ENCODE assay signal across 7 mouse cellular contexts in genomic region chr13:112659986-112660573, GRCm38 (mm10). TPM values are rescaled to one million over a fixed set of nuclear protein-coding genes. Genes with fewer than 3 reads are reported as not detected.
DNase-seq lines count a peak whose midpoint lies in the region; ATAC-seq and TF ChIP-seq lines count a peak whose summit lies in the region.

No protein-coding gene starts in this region.

- H3K4me3 ChIP-seq in lung, embryonic 16.5 days (ENCODE audit: low read length) = peak overlapping the region; percentile 89
- peak overlapping the region; percentile 84 for H3K4me3 ChIP-seq in forebrain, embryonic 10.5 days
- H3K4me3 ChIP-seq in limb, embryonic 11.5 days (ENCODE audit: low read depth, low read length) = peak overlapping the region; percentile 54
- peak overlapping the region; percentile 67 for H3K4me3 ChIP-seq in small intestine, adult 2 months (ENCODE audit: low read depth, low read length)

- no peaks in the 10 kb centered on the region for H3K9me3 ChIP-seq in lung, embryonic 16.5 days (ENCODE audit: control insufficient read depth, low read length)
- no peaks in the 10 kb centered on the region for H3K9me3 ChIP-seq in forebrain, embryonic 10.5 days
- H3K9me3 ChIP-seq in limb, embryonic 11.5 days (ENCODE audit: control insufficient read depth, low read length) = no peaks in the 10 kb centered on the region

- H3K36me3 ChIP-seq in lung, embryonic 16.5 days (ENCODE audit: control insufficient read depth, insufficient read depth, low read length) = no peaks in the 10 kb centered on the region
- H3K36me3 ChIP-seq in forebrain, embryonic 10.5 days (replicated peaks) = no peaks in the 10 kb centered on the region
- H3K36me3 ChIP-seq in limb, embryonic 11.5 days (ENCODE audit: control insufficient read depth, insufficient read depth, low read length) = no peaks in the 10 kb centered on the region
- no peaks in the 10 kb centered on the region for H3K36me3 ChIP-seq in small intestine, adult 2 months (ENCODE audit: control insufficient read depth, insufficient read depth, low read length)

- H3K4me2 ChIP-seq in lung, embryonic 16.5 days (ENCODE audit: low read depth, low read length) = peak overlapping the region; percentile 86
- H3K4me2 ChIP-seq in limb, embryonic 11.5 days (ENCODE audit: low read depth, severe bottlenecking) = peak overlapping the region; percentile 81

- no peak for TF ChIP-seq CTCF in small intestine, adult 2 months (IDR thresholded peaks at IDR 0.05; ENCODE audit: extremely low read depth, insufficient read length, insufficient replicate concordance, low read depth, low read length)

- no peak for TF ChIP-seq POLR2A in small intestine, adult 2 months (IDR thresholded peaks at IDR 0.05; ENCODE audit: low read depth, low read length)

- ATAC-seq in lung, embryonic 16.5 days (ENCODE audit: low read depth) = peak; percentile 51; the same call in 1 of the 2 replicates
- ATAC-seq in limb, embryonic 11.5 days (ENCODE audit: insufficient number of reproducible peaks, low FRiP score, low TSS enrichment, low read depth) = 0 out of 2 replicates have a peak, but pooled peaks have one; percentile 13

- no peaks in the 10 kb centered on the region for H3K27me3 ChIP-seq in lung, embryonic 16.5 days (ENCODE audit: control insufficient read depth, insufficient read depth, low read depth, low read length)
- no peaks in the 10 kb centered on the region for H3K27me3 ChIP-seq in forebrain, embryonic 10.5 days (ENCODE audit: poor library complexity, severe bottlenecking)
- H3K27me3 ChIP-seq in limb, embryonic 11.5 days (ENCODE audit: control insufficient read depth, insufficient read depth, low read length) = no peaks in the 10 kb centered on the region
- no peaks in the 10 kb centered on the region for H3K27me3 ChIP-seq in small intestine, adult 2 months (ENCODE audit: control insufficient read depth, insufficient read depth, low read length)

- H3K9ac ChIP-seq in lung, embryonic 16.5 days (ENCODE audit: low read length) = peak overlapping the region; percentile 84
- H3K9ac ChIP-seq in limb, embryonic 11.5 days (ENCODE audit: low read length) = no peak overlapping the region

- no peak for DNase-seq in lung, postnatal 25 days (ENCODE audit: low spot score)
- DNase-seq in forebrain, embryonic 10.5 days (ENCODE audit: extremely low spot score, low spot score) = no peak
- no peak for DNase-seq in limb, embryonic 11.5 days (ENCODE audit: low spot score)
- DNase-seq in right cerebral cortex, adult 18-20 months = no peak
- DNase-seq in embryo, embryonic 10 days (ENCODE audit: low spot score) = no peak

- peaks cover 7% of the 10 kb centered on the region for H3K4me1 ChIP-seq in lung, embryonic 16.5 days (replicated peaks; ENCODE audit: control insufficient read depth, insufficient read depth, low read length)
- H3K4me1 ChIP-seq in forebrain, embryonic 10.5 days = peaks cover 15% of the 10 kb centered on the region
- H3K4me1 ChIP-seq in limb, embryonic 11.5 days (ENCODE audit: control insufficient read depth, insufficient read depth, low read length) = no peaks in the 10 kb centered on the region
- no peaks in the 10 kb centered on the region; the same call in none of the 2 replicates for H3K4me1 ChIP-seq in small intestine, adult 2 months (ENCODE audit: control insufficient read depth, insufficient read depth, insufficient read length, low read length)

- WGBS in lung, embryonic 16.5 days = 5% methylated on average over 10 of the region's 10 CpGs
- 4% methylated on average over 10 of the region's 10 CpGs for WGBS in forebrain, embryonic 10.5 days
- 3% methylated on average over 10 of the region's 10 CpGs for WGBS in limb, embryonic 11.5 days
- WGBS in small intestine, adult 2 months = 2% methylated on average over 10 of the region's 10 CpGs

- H3K27ac ChIP-seq in lung, embryonic 16.5 days (ENCODE audit: low read length) = no peak overlapping the region
- peak overlapping the region; percentile 82 for H3K27ac ChIP-seq in forebrain, embryonic 10.5 days
- H3K27ac ChIP-seq in limb, embryonic 11.5 days (replicated peaks; ENCODE audit: low read depth, low read length) = no peak overlapping the region
- H3K27ac ChIP-seq in small intestine, adult 2 months (ENCODE audit: insufficient read depth, low read depth, low read length) = no peak overlapping the region

RNA-seq across cellular contexts. Expression of gene Slc38a9, which starts 0.5 kb away (rescaled TPM):
- 15.7 and 16.4 TPM in 2 replicates for polyA plus RNA-seq in lung, embryonic 16.5 days (2015; fragmentation: Nextera tagmentation; extraction: Ambion mirVana)
- 12.3 and 12.5 TPM in 2 replicates for polyA plus RNA-seq in forebrain, embryonic 10.5 days (2016; fragmentation: Nextera tagmentation; extraction: Ambion mirVana)
- 11.7 and 13.2 TPM in 2 replicates for polyA plus RNA-seq in limb, embryonic 11.5 days (2014; fragmentation: Nextera tagmentation; extraction: Ambion mirVana)
- polyA plus RNA-seq in small intestine, adult 2 months (2012; rRNA removed) = 1.3 and 2.9 TPM in 2 replicates

RNA-seq across cellular contexts. Expression of gene Ddx4, which starts 7.8 kb away (rescaled TPM):
- polyA plus RNA-seq in lung, embryonic 16.5 days (2015; fragmentation: Nextera tagmentation; extraction: Ambion mirVana) = 0.18 and 0.21 TPM in 2 replicates
- polyA plus RNA-seq in forebrain, embryonic 10.5 days (2016; fragmentation: Nextera tagmentation; extraction: Ambion mirVana) = 0.45 and 0.53 TPM in 2 replicates
- polyA plus RNA-seq in limb, embryonic 11.5 days (2014; fragmentation: Nextera tagmentation; extraction: Ambion mirVana) = 0.31 and 0.37 TPM in 2 replicates
- polyA plus RNA-seq in small intestine, adult 2 months (2012; rRNA removed) = not detected in 2 replicates
